Mouse (Mus musculus) neural tube, embryonic 10.5 days (tissue): ENCODE measurements around the gene Zbtb4.
A peak's percentile ranks its signal among the peaks of the same experiment; 100 is the strongest.

Experiments used
- DNase-seq: peaks from one replicate; pipeline ENCODE4 v3.0.0-alpha.2; 2017; ENCODE audit warnings: low spot score; ENCODE audit errors: extremely low spot score

Gene Zbtb4

DNA sequence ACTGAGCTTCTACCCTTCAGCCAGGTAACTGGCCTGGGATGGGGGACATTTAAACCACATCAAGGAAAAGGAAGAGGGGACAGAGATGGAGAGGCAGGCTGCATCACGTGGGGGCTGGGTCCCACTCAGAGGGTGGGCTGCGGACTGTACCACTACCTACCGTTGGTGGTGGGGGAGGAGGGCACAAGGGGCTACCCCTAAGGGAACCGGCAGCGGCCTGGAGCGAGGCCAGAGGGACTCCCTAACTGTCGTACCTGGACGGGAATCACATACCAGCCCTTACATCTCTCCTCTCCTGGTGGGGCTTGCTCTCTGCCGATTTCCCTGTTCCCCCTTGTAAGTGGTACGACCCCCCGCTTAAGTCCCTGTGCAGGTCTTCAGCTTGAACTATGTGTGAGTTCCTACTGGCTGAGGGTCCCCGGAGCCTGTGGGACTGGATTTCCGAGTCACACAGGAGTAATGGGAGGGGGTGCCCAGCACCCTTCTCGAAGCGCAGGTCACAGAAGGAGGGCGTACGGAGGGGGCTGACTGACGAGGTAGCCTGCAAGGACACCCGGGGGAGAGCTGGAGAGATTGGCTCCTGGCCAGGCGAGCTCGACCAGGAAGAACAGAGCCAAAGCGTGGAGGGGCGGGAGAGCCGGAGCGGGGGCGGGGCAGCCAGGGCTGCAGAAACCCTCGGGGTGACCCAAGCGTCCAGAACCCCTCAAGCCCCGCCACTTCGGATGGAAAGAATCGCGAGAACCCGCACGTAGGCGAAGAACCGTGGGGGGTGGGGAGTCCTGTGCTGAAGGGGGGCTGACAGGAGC, 34.9 kb downstream of the Zbtb4 start:
- peak; percentile 88 for DNase-seq

DNA sequence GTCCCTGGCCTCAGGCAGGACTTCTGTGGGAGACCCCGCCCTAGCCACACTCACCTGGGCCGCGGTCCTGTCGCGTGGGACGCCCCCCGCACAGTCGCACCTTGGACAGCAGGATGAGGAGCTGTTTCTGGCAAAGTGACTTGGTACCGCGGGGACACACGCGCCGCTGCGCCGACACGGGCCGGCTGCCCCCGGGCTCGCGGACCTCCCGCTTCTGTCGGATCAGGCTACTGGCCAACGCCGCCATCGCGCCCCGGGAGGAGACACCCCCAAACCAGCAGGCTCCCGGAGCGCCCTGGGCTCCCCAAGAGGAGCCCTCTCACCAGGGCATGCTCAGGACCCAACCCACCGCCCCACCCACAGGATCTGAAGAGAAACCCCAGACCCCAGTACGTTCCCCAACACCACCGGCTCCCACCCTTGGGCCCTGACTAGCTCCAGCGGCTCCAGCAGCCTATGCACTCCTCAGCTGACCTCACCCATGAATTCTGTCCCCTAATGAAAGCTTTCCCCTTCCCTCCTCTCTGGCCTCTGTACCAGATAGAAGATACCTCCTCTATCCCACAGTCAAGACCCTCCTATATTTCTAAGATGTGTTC, 35.8 kb downstream of the Zbtb4 start, which contains the start of gene Fgf11:
Gene Fgf11 (minus strand): TSS at position 479 of the 599 bp plus-strand sequence.
- peak; percentile 32 for DNase-seq

DNA sequence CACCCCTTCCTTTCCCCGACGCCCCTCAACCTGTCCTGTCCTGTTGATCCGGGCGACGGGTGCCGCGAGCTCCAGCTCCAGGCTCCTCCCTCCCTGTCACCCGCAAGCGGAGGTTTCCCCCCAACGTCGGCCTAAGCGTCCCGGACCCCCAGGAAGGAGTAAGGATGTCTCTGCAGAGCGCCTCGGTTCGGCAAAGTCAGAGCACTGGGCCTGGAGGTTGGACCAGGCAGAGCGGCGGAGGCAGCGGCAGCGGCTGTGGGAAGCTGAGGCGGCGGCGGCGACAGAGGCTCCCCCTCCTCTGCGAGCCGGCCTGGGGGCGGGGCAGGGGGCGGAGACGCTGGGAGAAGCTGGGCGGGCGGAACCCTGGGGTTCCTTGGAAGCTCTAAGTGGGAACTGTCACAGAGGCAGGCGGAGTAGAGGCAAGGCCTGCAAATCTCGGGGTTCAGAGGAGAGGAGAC, 37.0 kb downstream of the Zbtb4 start:
- DNase-seq = peak; percentile 77

DNA sequence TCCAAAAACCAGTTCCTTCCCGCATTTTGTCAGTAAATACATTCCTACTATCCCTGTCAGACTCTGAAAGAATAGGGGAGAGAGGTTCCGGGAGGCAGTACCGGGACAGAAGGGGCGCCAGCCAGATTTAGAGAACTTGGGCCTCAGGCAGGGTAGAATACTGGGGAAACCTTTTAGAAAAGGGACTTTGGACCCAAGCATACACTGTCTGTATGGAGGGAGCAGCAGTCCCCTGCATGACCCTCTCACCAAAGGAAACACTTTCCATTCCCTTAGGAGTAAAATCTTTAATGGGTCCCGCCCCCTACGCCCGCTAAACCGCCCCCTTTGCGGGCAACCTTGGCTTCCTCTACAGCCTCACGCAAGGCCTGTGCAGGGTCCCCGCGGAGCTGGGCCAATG, 37.6 kb downstream of the Zbtb4 start:
- no peak for DNase-seq

DNA sequence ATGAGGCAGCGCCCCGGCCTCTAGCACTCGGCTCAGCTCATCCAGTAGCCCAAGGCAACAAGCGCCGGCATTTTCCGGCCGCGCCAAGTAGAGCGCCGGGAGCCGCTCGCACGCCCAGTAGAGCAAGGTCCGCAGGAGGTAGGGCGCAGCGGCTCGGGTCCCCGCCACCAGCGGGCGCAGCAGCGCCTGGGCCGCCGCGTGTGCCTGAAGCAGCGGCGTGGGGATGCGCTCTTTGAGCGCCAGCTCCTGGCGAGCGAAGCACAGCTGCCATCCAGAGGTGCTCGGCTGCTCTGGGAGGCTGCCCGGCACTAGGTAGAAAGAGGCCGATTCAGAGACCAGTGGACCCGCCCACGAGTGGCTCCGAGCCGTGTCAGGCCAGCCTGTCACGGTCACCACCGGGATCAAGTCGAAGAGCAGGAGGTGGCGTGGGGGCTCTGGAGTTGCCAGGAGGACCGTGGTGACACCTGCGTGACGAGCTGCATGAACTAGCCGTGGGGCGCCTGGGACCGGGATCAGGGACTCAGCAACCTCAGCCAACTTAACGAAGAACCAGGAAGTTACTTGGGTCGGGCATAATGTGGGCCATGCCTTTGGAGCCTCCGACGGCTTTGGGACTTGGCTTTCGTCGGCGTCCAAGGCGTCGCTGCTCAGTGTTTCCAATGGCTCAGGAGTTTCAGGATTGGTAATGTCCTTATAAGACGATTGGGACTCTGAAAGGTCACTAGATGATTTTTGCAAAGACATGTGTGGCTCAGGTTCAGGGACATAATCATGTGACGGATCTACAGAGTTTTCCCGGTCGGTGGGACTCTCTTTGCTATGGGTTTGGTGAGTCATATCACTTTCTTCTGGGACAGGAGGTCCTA, 38.3 kb downstream of the Zbtb4 start:
- DNase-seq = peak; percentile 70

DNA sequence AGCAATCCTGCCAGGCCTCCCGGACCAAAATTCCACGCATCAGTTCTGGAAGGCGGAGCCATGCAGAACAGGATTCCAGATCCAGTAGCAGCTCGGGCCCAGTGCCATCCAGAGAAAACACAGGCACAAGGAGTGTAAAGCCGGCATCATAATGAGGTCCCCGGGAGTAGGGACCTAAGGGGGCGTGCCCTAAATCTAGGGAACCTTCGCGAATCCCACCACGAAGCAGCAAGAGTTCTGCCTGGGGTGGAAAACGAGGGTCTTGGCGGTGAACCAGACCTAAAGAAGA, 38.9 kb downstream of the Zbtb4 start:
- DNase-seq = peak; percentile 30

DNA sequence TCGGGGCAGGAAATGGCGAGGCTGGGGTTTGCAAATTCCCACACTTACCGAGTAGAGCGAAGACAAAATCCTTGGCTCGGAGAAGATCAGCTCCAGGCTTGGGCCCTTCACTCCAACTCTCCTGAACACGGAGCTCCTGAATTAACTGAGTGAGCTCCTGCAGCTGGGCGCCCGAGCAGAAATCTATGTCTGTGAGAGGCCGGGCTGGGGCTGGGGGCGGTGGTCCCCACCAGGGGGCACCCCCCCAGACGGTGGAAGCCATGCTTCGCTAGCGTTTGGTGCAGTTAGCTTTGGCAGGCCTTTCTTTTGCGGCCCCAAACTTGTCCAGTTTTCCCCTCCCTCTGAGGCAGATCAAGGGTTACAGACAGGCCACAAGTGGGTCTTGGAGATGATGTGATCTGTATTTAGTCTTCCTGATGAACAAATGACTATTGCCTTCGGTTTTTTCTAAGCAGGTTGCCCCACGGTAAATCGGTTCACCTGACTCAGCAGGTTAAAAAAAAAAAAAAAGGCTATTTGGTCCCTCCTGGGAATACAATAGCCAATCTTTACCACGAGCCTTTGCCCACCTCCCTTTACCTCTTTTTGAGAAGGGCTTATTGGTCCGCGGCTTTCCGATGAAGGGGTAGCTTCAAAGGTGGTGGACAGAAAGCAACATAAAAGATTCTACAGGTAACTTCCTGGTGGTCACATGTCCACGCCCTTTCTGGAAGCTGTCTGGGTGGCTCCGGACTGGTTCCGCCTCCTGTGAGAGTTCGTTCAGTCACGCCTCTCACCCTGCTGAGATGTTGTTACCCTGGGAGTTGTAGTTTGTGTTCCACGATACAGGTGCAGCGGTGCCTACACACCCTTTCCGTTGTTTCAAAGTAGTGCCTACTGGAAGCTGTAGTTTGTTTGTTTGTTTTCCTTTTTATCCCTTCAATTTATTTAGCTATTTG, 39.5 kb downstream of the Zbtb4 start, which contains the start of gene Tmem102:
Gene Tmem102 (minus strand): TSS at position 653 of the 938 bp plus-strand sequence.
- no peak for DNase-seq

DNA sequence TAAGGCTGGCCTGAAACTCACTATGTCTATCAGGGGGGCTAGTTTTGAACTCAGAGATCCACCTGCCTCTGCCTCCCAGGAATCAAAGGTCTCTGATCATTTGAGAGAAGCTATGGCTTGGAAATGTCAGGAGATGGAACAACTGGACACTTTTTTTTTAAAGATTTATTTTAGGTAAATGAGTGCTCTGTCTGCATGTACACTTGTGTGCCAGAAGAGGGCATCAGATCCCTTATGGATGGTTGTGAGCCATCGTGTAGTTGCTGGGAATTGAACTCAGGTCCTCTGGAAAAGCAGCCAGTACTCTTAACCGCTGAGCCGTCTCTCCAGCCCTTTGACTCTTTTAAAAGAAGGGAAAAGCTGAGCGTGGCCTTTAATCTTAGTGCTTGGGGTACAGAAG, 40.7 kb downstream of the Zbtb4 start:
- DNase-seq = no peak

DNA sequence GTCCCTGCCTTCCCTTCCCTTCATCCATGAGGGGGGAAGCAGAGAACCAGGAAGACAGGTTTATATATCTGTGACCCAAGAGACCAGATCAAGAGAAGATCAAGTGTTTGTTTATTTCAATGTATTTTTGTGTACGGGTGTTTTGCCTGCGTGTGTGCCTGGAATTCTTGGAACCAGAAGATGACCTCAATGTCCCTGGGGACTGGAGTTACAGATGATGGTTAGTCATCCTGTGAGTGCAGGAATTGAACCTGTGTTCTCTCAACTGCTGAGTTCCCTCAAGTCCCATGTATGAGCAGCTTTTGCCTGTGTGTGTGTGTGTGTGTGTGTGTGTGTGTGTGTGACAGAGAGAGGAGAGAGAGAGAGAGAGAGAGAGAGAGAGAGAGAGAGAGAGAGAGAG, 41.9 kb downstream of the Zbtb4 start:
- DNase-seq = no peak

DNA sequence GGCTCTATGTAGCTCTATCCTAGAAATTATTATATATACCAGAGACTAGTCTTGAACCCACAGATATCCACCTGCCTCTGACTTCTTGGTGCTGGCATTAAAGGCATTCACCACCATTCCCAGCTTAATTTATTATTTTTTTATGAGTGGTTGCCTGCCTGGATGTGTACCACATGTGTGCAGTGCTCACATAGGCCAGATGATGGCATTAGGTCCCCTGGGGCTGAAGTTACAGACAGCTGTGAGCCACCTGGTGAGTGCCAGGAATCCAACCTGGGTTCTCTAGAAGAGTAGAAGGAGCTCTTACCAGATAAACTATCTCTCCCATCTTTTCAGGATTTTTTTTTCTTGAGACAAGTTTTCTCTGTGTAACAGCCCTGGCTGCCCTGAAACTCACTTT, 44.6 kb downstream of the Zbtb4 start:
- DNase-seq = no peak

DNA sequence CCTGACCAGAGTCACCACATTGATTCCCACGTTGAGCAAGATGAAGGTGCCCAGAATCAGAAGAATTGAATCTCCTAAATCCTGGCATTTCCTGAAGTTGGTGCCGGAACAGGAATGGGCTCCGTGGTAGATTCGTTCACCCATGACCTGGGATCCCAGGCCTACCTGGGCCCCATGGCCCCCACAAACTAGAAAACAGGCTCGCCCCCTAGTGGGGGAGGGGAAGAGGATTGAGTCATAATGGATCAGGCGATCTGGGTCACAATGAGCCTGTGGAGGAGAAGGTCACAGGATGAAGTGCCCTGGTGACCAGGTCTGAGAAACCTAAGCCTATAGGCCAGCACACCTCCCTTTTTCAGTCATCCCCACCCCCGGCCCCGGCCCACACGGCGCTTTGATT, 49.4 kb downstream of the Zbtb4 start, which contains the start of gene Gm39566:
Gene Gm39566 (minus strand): TSS at position 144 of the 400 bp plus-strand sequence.
- no peak for DNase-seq

DNA sequence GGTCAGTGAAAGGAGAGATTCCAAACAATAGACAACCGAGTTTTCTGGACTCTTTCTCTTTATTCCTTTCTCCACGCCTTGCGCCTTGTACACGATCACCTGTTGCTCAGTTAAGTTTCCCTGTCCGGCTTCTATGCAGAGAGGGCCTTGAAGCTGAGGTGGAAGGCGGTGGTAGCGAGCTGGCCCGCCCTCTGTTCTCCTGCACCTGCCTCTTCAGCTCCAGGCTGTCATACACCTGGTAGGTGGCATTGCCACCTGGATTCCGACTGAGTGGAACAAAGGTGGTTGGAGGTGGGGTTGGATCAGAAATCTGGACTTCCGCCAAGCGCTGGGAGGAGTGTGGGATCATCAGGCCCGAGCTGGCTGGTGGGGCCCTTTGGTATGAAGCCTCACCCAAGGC, 50.8 kb downstream of the Zbtb4 start:
- DNase-seq = no peak

DNA sequence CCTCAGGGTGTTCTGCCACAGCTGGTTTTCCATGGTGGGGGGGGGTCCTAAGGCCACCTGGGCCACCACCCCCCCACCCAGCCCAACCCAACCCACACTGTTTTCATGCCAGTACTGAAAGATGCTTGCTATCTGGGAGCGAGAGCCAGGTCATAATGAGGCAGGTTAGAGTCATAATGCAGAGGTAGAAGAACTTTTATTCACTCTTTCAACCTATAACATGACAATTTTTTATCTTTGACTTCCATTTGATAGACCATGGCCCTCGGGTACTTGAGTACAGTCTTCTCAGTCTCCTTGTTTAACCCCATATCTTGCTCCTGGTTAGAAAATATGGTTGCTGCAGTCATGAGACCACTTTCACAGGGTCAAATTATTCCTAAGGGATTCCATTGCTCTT, 52.7 kb downstream of the Zbtb4 start, which contains the start of gene Spem2:
Gene Spem2 (minus strand): TSS at position 101 of the 400 bp plus-strand sequence.
- no peak for DNase-seq

DNA sequence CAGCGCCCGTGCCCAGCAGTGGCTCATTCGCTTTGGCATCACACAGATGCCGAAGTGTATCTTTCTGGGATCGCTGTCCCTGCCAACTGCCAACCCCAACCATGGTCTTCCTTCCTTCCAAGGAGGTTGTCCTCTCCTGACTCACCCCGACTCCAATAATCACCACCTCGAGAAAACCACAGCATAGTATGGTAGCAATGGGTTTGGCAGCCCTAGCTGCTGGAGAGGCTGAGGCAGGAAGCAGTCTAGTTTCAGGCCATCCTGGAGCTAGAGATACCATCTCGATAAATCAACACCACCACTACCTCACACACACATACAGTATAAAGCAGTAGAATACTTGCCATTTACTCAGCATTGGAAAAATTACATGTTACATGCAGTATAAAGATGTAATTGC, 53.2 kb downstream of the Zbtb4 start:
- DNase-seq = no peak

DNA sequence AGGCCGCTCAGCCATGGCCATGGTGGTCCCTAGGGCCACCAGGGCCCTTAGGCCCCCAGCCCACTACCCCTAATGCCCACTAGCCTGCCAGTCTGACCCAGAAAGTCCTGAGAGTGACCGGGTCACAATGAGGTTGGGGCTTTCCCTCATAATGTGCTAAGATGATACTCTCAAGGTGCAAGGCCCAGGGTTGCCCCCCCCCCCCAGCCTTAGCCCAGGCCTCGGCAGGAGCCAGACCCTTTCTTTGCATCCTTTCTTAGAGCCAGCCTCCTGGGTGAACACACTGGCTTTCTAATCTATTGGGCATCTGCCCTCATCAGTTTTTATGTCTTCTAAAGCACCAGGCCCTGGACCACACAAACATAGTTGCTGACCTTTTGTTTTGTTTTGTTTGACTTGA, 56.4 kb downstream of the Zbtb4 start, which contains the start of gene Spem1:
Gene Spem1 (minus strand): TSS at position 101 of the 400 bp plus-strand sequence.
- DNase-seq = no peak

DNA sequence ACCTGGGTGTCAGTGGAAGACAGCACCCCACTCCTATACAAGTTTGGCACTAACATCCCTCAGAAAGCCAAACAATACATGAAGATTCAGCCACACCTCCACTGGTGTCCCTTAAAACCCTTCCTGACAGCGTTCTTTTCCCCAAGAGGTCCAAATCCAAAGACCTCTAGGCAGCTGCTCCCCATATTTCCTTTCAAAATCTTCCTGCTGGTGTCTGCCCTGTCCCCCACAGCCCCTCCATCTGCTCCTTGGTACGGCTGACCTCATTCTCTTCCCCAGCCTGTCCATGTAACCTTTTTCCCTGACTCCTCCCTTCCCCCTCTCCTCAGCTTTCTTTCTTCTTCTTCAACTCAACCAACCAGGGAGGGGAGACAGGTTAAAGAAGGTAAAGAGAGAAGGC, 57.7 kb downstream of the Zbtb4 start:
- DNase-seq = no peak

DNA sequence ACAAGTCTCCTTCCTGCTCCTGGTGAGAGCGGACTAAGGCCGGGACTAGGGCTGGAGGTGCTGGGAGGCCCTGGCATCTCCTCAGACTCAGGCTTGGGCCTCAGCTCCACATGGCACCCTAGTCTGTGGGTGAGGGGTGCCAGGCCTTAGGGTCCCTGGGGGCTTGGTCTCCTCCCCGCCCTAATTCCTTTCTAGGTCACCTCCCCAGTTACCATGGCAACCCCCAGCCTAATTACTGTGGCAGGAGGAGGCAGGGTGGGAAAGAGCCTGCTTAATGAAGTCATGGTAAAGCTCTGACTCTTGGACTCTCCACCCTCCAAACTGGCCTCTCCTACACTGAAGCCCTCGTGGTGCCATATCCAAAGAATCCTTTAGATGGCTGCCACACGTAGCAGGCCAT, 63.1 kb downstream of the Zbtb4 start:
- DNase-seq = no peak

DNA sequence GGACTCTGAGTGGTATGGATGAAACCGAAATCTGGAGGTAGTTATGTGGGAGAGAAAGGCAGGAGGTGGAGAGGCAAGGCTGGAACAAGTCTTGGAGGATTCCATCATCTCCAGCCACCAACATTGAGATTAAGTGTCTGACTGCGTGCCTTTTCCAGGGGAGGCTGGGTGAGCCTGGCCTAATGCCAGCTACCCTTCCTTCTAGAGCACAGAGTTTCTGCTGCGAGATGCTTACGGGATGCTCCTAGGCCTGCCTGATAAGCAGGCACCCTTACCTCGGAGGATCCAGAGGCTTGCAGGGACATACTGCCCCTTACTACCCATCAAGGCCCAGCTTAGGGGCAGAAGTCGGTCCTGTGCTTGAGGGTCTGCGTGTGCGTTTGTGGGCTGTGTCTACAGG, 67.8 kb downstream of the Zbtb4 start:
- no peak for DNase-seq
